ENCODE assay signal across 25 mouse cellular contexts in genomic region chr1:151259061-151259460, GRCm38 (mm10). TPM values are rescaled to one million over a fixed set of nuclear protein-coding genes. Genes with fewer than 3 reads are reported as not detected.
A peak's percentile ranks its signal among the peaks of the same experiment; 100 is the strongest.
DNase-seq lines count a peak whose midpoint lies in the region; ATAC-seq and TF ChIP-seq lines count a peak whose summit lies in the region.
"Had no signal": no experiment of that assay in that cellular context is flagged by ENCODE, and none has a peak within 500 bp of the region (broad histone marks: within the 10 kb centered on the region; RNA-seq: fewer than 3 reads in every experiment).

No protein-coding gene starts in this region.

- H3K4me2 ChIP-seq in limb, embryonic 13.5 days (replicated peaks) = peak overlapping the region; percentile 34; the same call in 1 of the 2 replicates
- H3K4me2 ChIP-seq in CH12.LX (ENCODE audit: insufficient read depth, low read depth, poor library complexity, severe bottlenecking) = peak overlapping the region; percentile 82
- H3K4me2 ChIP-seq: embryonic facial prominence, embryonic 13.5 days; forebrain, embryonic 13.5 days; heart, embryonic 12.5 days; hindbrain, embryonic 15.5 days had no signal

- H3K4me3 ChIP-seq in limb, embryonic 13.5 days = no peak overlapping the region
- H3K4me3 ChIP-seq in limb, embryonic 10.5 days = no peak overlapping the region
- H3K4me3 ChIP-seq in CH12.LX (replicated peaks in 1 of 3; ENCODE audit: low read depth in 2 of 3, low read length in 2 of 3, poor library complexity in 1 of 3) = no peak overlapping the region
- H3K4me3 ChIP-seq: embryonic facial prominence, embryonic 13.5 days; forebrain, embryonic 13.5 days; heart, adult 2 months; heart, embryonic 12.5 days; hindbrain, embryonic 15.5 days had no signal

- no peak for TF ChIP-seq EP300 in CH12.LX (IDR thresholded peaks at IDR 0.05; ENCODE audit: low read length)

- no peak for DNase-seq in limb, embryonic 10.5 days (ENCODE audit: low spot score)
- DNase-seq in A20 (ENCODE audit: low read depth, low spot score) = peak; percentile 83
- peak; percentile 45 for DNase-seq in CH12.LX (ENCODE audit: extremely low read depth)
- peak; percentile 11 for DNase-seq in brain, embryonic 14.5 days (ENCODE audit: low read depth)
- no peak for DNase-seq in left cerebral cortex, postnatal 25 days (ENCODE audit: low spot score in 2 of 2)
- DNase-seq in embryo, embryonic 9.5 days (ENCODE audit: extremely low spot score) = no peak
- DNase-seq: adrenal gland, postnatal 10 days; B cell, adult 2 months; cerebellum, adult 11-12 months; cerebellum, adult 9-10 months; cerebellum, postnatal 25 days; gastrocnemius, postnatal 10 days; heart, adult 2 months; heart, postnatal 36 days had no signal

- no peak; the same call in 1 of the 2 replicates for TF ChIP-seq RAD21 in CH12.LX (IDR thresholded peaks at IDR 0.05; ENCODE audit: low read depth, low read length)

- H3K36me3 ChIP-seq in limb, embryonic 13.5 days = no peaks in the 10 kb centered on the region
- H3K36me3 ChIP-seq in limb, embryonic 10.5 days = no peaks in the 10 kb centered on the region
- no peaks in the 10 kb centered on the region for H3K36me3 ChIP-seq in CH12.LX (replicated peaks in 1 of 2; ENCODE audit: control insufficient read depth in 1 of 2, insufficient read depth in 1 of 2, low read length in 1 of 2)
- H3K36me3 ChIP-seq: embryonic facial prominence, embryonic 13.5 days; heart, embryonic 12.5 days; hindbrain, embryonic 15.5 days had no signal

- TF ChIP-seq POLR2A in CH12.LX (IDR thresholded peaks at IDR 0.05; ENCODE audit: low read depth, low read length) = 0 out of 2 replicates have a peak, but pooled peaks have one; percentile 16
- no peak for TF ChIP-seq POLR2A in brain, embryonic 14.5 days (IDR thresholded peaks at IDR 0.05; ENCODE audit: borderline replicate concordance, extremely low read depth, insufficient read depth, insufficient read length, poor library complexity, severe bottlenecking)

- TF ChIP-seq CTCF in CH12.LX (conservative IDR thresholded peaks at IDR 0.05 in 1 of 2, IDR thresholded peaks at IDR 0.05 in 1 of 2; ENCODE audit: low read depth in 2 of 2, low read length in 2 of 2) = no peak
- no peak for TF ChIP-seq CTCF in brain, embryonic 14.5 days (IDR thresholded peaks at IDR 0.05; ENCODE audit: borderline replicate concordance, extremely low read depth, insufficient read depth, insufficient read length)

- WGBS in limb, embryonic 13.5 days = 29% methylated on average over 8 of the region's 8 CpGs
- WGBS in limb, embryonic 10.5 days = 70% methylated on average over 8 of the region's 8 CpGs

- peaks cover 17% of the 10 kb centered on the region for H3K4me1 ChIP-seq in limb, embryonic 13.5 days
- peaks cover 9% of the 10 kb centered on the region; the same call in 1 of the 2 replicates for H3K4me1 ChIP-seq in limb, embryonic 10.5 days
- peaks cover 6 to 28% of the 10 kb centered on the region in 2 experiments for H3K4me1 ChIP-seq in CH12.LX (ENCODE audit: control insufficient read depth in 1 of 2, insufficient read depth in 2 of 2)
- H3K4me1 ChIP-seq: hindbrain, embryonic 15.5 days had no signal

- no peak overlapping the region for H3K9ac ChIP-seq in limb, embryonic 13.5 days
- H3K9ac ChIP-seq in CH12.LX (ENCODE audit: insufficient read depth, low read depth) = no peak overlapping the region
- H3K9ac ChIP-seq: embryonic facial prominence, embryonic 13.5 days; forebrain, embryonic 13.5 days; heart, embryonic 12.5 days; hindbrain, embryonic 15.5 days had no signal

- intact Hi-C loops in left cerebral cortex, postnatal 25 days (cut with DNase I) = no loop called here

- no peaks in the 10 kb centered on the region for H3K27me3 ChIP-seq in limb, embryonic 13.5 days
- H3K27me3 ChIP-seq in limb, embryonic 10.5 days (ENCODE audit: low read depth, poor library complexity, severe bottlenecking) = no peaks in the 10 kb centered on the region
- H3K27me3 ChIP-seq in CH12.LX (replicated peaks) = no peaks in the 10 kb centered on the region
- H3K27me3 ChIP-seq: embryonic facial prominence, embryonic 13.5 days; forebrain, embryonic 13.5 days; heart, embryonic 12.5 days; hindbrain, embryonic 15.5 days had no signal

- ATAC-seq in limb, embryonic 13.5 days (ENCODE audit: low FRiP score, low read depth) = no peak
- ATAC-seq: CD4-positive, CD25-positive, alpha-beta regulatory T cell, adult 4 months; forebrain, embryonic 13.5 days had no signal

- in situ Hi-C loops in CH12.LX (cut with MboI; ENCODE audit: low pct_ligation_motif_present, low pct_unique_long_range_greater_than_20kb, low sequenced_read_pairs) = loop anchor here (10.0 kb wide), 1 partner anchor 154 kb away; no protein-coding TSS in a partner anchor

- no peak overlapping the region for H3K27ac ChIP-seq in limb, embryonic 13.5 days
- no peak overlapping the region for H3K27ac ChIP-seq in limb, embryonic 10.5 days
- no peak overlapping the region for H3K27ac ChIP-seq in CH12.LX (ENCODE audit: insufficient read depth, low read depth)
- H3K27ac ChIP-seq: forebrain, embryonic 13.5 days; heart, adult 2 months; hindbrain, embryonic 15.5 days had no signal

- H3K9me3 ChIP-seq in limb, embryonic 13.5 days = no peaks in the 10 kb centered on the region
- no peaks in the 10 kb centered on the region for H3K9me3 ChIP-seq in limb, embryonic 10.5 days (replicated peaks)
- no peaks in the 10 kb centered on the region for H3K9me3 ChIP-seq in CH12.LX (replicated peaks; ENCODE audit: low read length)
- H3K9me3 ChIP-seq: embryonic facial prominence, embryonic 13.5 days; forebrain, embryonic 13.5 days; heart, embryonic 12.5 days; hindbrain, embryonic 15.5 days had no signal

- dilution Hi-C loops in CH12.LX (cut with MboI; ENCODE audit: extremely low pct_ligation_motif_present, extremely low pct_unique_long_range_greater_than_20kb, low sequenced_read_pairs) = no loop called here

- no peaks in the 10 kb centered on the region for H3K79me2 ChIP-seq in CH12.LX (replicated peaks; ENCODE audit: control insufficient read depth, extremely low read depth, insufficient read depth, poor library complexity, severe bottlenecking)

TF ChIP-seq in CH12.LX, 34 proteins besides CTCF, POLR2A, EP300 and RAD21:
- TF ChIP-seq BHLHE40 (IDR thresholded peaks at IDR 0.05; ENCODE audit: low read depth, low read length) = no peak
- 0 out of 2 replicates have a peak, but pooled peaks have one; percentile 22 for TF ChIP-seq MEF2A (IDR thresholded peaks at IDR 0.05; ENCODE audit: borderline replicate concordance, low read depth, low read length)
- TF ChIP-seq TBP (conservative IDR thresholded peaks at IDR 0.05; ENCODE audit: low read depth, low read length) = 0 out of 2 replicates have a peak, but pooled peaks have one; percentile 34
TF ChIP-seq in CH12.LX: peak in this region for 2.

RNA-seq across cellular contexts. Expression of gene Gm47996, which starts 49.1 kb away (rescaled TPM):
- polyA plus RNA-seq in limb, embryonic 13.5 days (2015; fragmentation: Nextera tagmentation; extraction: Ambion mirVana) = not detected in 2 replicates
- polyA plus RNA-seq in limb, embryonic 10.5 days (2016; fragmentation: Nextera tagmentation; extraction: Ambion mirVana) = 0.50 TPM in 1 of 2 replicates, not detected in the other
- total RNA-seq in CH12.LX (2012; rRNA removed) = 0.13 TPM in 1 of 2 replicates, not detected in the other
- not detected in 2 replicates for total RNA-seq in CH12.LX (2014; rRNA removed)
- not detected in 2 replicates for polyA plus RNA-seq in CH12.LX (2012; ENCODE audit: insufficient read length, low read depth)
- 0.08 TPM in 1 of 2 replicates, not detected in the other for polyA plus RNA-seq in brain, embryonic 14.5 days (2012; rRNA removed)
- not detected for total RNA-seq in left cerebral cortex, postnatal 25 days (2021)
- total RNA-seq: adrenal gland, postnatal 10 days; adrenal gland, postnatal 4 days; gastrocnemius, postnatal 10 days; heart, adult 2 months; heart, postnatal 36 days had no signal
- polyA plus RNA-seq: CD4-positive, CD25-positive, alpha-beta regulatory T cell, adult 4 months; cortical plate, adult 2 months; forebrain, embryonic 13.5 days; heart, adult 2 months; heart, postnatal 0 days; hindbrain, embryonic 15.5 days; intestine, embryonic 16.5 days had no signal

RNA-seq across cellular contexts. Expression of gene 3110040M04Rik, which starts 55.1 kb away (rescaled TPM):
- polyA plus RNA-seq in limb, embryonic 13.5 days (2015; fragmentation: Nextera tagmentation; extraction: Ambion mirVana) = not detected in 2 replicates
- not detected in 2 replicates for polyA plus RNA-seq in limb, embryonic 10.5 days (2016; fragmentation: Nextera tagmentation; extraction: Ambion mirVana)
- total RNA-seq in CH12.LX (2012; rRNA removed) (not detected in 2 replicates), CH12.LX (2014; rRNA removed) (not detected in 2 replicates)
- polyA plus RNA-seq in CH12.LX (2012; ENCODE audit: insufficient read length, low read depth) = not detected in 2 replicates
- not detected in 2 replicates for polyA plus RNA-seq in brain, embryonic 14.5 days (2012; rRNA removed)
- not detected for total RNA-seq in left cerebral cortex, postnatal 25 days (2021)
- total RNA-seq: adrenal gland, postnatal 10 days; adrenal gland, postnatal 4 days; gastrocnemius, postnatal 10 days; heart, adult 2 months; heart, postnatal 36 days had no signal
- polyA plus RNA-seq: CD4-positive, CD25-positive, alpha-beta regulatory T cell, adult 4 months; cortical plate, adult 2 months; embryonic facial prominence, embryonic 13.5 days; forebrain, embryonic 13.5 days; gonadal fat pad, adult 2 months; heart, adult 2 months; heart, postnatal 0 days; hindbrain, embryonic 15.5 days; intestine, embryonic 16.5 days had no signal

Comparison
In these comparisons a context has a peak if more than half of its experiments do, and no peak if none do; other contexts are left out.
1. DNase-seq: peak in A20 (single experiment), CH12.LX (single experiment) and brain, embryonic 14.5 days (single experiment); none in limb, embryonic 10.5 days (single experiment), left cerebral cortex, postnatal 25 days (0 of 2) and embryo, embryonic 9.5 days (single experiment).